Mouse (Mus musculus) MN1 (cell line): ENCODE data around the gene Nfkbia.
A peak's percentile ranks its signal among the peaks of the same experiment; 100 is the strongest.

Source experiments
- DNase-seq: peaks from one replicate; pipeline ENCODE4 v3.0.0-alpha.2; 2016; ENCODE audit warnings: low spot score

Gene Nfkbia

GRCm38 (mm10) chr12:55490722-55491449, 1.6 kb downstream of the Nfkbia start:
- peak; percentile 65 for DNase-seq

GRCm38 (mm10) chr12:55489986-55490721, 2.3 kb downstream of the Nfkbia start:
- no peak for DNase-seq

- no peak for DNase-seq
Measured at GRCm38 (mm10) chr12:55488661-55489447, 3.6 kb downstream of the Nfkbia start.

GRCm38 (mm10) chr12:55487843-55488660, 4.4 kb downstream of the Nfkbia start:
- no peak for DNase-seq

- no peak for DNase-seq
Measured at GRCm38 (mm10) chr12:55486923-55487674, 5.3 kb downstream of the Nfkbia start.

- no peak for DNase-seq
Measured at GRCm38 (mm10) chr12:55484800-55485199, 7.6 kb downstream of the Nfkbia start.

GRCm38 (mm10) chr12:55484079-55484774, 8.2 kb downstream of the Nfkbia start:
- no peak for DNase-seq

- no peak for DNase-seq
Measured at GRCm38 (mm10) chr12:55483591-55483990, 8.9 kb downstream of the Nfkbia start.

- no peak for DNase-seq
Measured at GRCm38 (mm10) chr12:55482732-55483131, 9.7 kb downstream of the Nfkbia start.

GRCm38 (mm10) chr12:55481739-55482138, 10.7 kb downstream of the Nfkbia start:
- no peak for DNase-seq

GRCm38 (mm10) chr12:55480471-55481153, 11.8 kb downstream of the Nfkbia start:
- no peak for DNase-seq

GRCm38 (mm10) chr12:55478901-55479300, 13.5 kb downstream of the Nfkbia start:
- no peak for DNase-seq

GRCm38 (mm10) chr12:55474209-55474583, 18.3 kb downstream of the Nfkbia start:
- DNase-seq, result no peak

GRCm38 (mm10) chr12:55473250-55474208, 18.9 kb downstream of the Nfkbia start:
- DNase-seq, result peak; percentile 56

GRCm38 (mm10) chr12:55471344-55471743, 21.1 kb downstream of the Nfkbia start:
- DNase-seq, result no peak

GRCm38 (mm10) chr12:55470442-55470841, 22.0 kb downstream of the Nfkbia start:
- DNase-seq, result no peak

- no peak for DNase-seq
Measured at GRCm38 (mm10) chr12:55467331-55468180, 24.9 kb downstream of the Nfkbia start.

- peak; percentile 56 for DNase-seq
Measured at GRCm38 (mm10) chr12:55466816-55467215, 25.6 kb downstream of the Nfkbia start.
